Mouse (Mus musculus): Measurements from ENCODE around the gene Rhoj.
A peak's percentile ranks its signal among the peaks of the same experiment; 100 is the strongest.
"Not testable (repeated sequence)": the region's sequence is repeated elsewhere in the genome, so short reads cannot be mapped to it uniquely, and the experiment has no call there.

The Rhoj gene

DNA sequence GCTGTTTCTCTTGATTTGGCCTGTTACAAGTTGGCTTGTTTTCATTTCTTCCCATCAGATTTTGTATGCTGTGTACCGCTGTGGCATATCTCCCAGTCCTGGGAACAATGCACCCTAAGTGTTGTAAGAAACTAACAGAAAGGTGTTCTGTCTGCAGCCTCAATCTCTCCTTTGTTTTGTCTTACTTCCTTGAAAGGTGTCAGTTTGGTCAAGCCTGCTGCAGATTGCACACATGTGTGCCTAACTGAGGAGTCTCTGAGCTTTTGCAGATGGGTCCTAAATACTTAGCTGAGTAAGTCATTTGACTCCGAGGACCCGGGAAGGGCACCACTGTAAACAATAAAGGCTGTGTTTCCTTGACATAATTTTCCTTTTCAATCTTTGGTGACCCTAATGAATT, 88.5 kb downstream of the Rhoj start:
- no peak for DNase-seq

DNA sequence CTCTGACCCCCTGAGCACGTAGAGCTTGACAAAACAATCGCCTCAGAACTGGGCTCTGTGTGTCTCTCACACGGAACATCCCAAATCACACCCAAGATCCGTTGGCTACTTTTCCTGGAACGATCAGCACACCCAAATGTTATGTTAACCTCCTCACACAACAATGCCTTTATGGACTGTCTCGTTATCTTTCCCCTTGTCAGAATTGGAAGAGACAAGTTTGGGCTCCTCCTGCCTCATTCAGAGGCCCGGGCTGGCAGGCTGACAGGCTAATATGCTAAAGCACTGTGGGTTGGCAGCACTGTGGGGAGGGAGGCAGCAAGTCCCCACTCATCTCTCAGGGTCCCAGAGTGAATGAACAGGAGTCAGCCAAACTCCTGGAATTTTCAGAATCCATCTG, 89.0 kb downstream of the Rhoj start:
- peak in 1 of 2 experiments; percentile 35 for DNase-seq

DNA sequence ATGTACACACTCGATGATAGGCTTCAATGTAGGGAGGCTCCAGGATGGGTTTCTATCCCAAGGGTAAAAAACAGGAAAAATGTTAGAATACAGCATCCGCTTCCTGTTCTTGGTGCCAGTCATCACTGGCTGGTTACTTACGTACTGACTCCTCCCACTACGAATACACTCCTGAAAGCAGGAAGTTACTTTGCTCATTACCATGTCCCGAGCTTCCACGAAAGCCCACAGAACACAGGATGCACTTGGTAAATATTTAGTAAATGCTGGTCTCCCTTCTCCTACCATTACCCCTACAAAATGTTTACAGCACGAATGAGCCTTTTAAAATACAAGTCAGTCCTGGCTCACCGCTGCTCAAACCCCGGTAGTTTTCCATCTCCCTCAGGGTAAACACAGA, 104.8 kb downstream of the Rhoj start:
- no peak for DNase-seq

DNA sequence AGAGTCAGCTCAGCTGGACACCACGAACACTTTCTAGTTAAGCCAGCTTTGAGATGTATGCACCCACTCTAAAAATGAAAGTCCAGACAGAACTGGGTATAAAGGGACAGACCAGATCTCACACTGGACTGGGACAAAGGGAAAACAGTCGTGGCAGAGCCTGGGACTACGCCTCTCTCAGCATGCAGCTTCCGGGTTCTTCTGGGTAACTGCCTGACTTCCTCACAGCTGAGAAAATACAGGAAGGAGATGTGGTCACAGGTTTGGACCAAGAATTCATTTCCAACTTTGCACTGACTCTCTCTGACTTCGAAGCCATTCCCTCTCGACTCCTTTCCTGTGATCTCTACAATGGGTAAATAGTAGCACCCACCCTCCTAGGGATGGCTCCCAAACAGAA, 106.9 kb downstream of the Rhoj start:
- DNase-seq: no peak

DNA sequence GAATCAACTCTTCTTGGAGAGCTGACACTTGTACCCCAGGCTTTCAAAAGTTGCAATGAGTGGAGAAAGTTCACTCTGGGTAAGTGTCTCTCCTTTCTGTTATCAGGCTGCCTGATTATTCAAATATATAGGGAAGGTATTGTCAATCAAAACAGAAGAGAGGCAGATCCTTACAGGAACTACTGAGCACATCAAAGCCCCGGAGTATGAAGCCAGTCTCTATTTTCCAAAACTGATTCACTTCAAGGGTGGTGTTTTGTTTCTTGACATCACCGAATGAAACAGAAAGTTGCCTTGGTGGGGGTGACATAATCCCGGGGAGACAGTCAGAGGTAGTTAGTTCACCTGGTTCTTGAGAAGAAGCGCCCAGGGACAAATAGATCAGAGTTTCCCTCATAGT, 108.6 kb downstream of the Rhoj start, which contains the start of gene Gphb5:
Gene Gphb5 (minus strand): TSS at position 101 of the 400 bp plus-strand sequence.
- DNase-seq: no peak

DNA sequence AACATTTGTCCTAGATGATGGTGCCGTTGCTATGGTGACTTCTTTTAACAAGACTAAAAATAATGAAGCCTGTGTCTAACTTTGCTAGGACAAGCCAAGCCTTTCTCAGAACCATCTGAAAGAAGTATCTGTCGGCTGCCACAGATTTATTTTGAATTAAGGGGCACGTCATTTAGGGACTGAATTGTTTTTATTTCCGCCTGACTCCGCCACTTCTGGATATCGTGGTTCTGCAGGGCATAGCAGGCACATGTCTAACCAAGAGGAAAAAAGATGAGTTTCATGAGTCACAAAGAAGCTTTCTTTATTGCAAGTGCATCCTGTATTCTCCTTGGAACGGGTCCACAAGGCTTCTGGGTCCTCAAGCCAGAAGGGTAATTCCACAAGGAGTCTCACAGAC, 116.2 kb downstream of the Rhoj start:
- peak; percentile 17 to 18 for DNase-seq

DNA sequence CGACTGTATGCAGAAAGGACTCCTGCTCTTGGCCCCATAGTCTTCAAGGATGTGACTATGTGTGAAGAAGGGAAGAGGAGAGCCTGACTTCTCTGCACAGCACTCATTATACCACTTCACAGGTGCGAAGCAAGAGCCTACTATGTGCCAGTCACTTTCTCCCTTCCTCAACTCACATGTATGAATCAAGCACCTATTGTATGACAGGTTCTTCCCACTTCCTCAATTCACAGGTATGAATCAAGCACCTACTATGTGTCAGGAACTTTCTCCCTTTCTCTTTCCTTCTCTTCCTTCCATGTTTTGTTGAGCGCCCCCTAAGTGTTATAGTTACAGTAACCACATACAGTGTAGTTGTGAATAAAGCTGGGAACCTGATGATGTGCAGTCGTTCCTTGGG, 116.7 kb downstream of the Rhoj start:
- DNase-seq: no peak

DNA sequence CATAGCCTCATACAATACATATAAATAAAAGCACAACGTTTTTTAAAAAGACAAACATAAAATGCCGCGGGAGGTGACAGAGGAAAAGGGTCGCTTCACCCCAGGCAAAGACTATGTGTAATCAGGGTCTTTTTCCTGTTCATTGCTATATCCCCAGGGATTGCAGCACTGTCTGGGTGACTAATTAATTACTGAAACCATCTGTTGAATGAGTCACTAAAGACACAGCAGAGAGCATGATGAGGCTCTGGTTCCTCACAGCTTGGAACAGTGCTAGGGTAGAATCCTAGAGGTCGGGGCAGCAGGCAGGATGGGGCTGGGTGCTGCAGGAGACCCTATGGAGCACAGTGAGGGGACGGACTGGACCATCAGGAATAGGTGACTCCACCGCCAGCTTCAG, 117.8 kb downstream of the Rhoj start:
- DNase-seq: no peak

DNA sequence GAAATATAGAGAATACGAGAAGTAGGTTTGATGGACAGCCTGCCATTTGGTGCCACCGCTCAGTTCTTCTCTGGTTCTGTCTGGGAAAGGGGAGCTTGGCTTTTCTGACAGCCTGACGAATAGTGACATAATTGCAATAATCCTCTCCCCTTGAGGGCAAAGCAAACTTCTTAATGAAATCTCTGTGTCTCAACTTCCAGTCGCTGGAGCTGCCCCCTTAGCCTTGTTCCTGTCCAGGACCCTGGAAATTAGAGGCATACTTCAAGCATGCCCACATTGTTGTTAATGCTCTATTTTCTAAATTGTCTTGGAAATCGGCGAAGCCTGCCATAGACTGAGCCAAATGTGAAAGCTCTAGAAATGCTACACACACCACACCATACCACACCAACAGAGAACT, 120.6 kb downstream of the Rhoj start:
- no peak for DNase-seq

DNA sequence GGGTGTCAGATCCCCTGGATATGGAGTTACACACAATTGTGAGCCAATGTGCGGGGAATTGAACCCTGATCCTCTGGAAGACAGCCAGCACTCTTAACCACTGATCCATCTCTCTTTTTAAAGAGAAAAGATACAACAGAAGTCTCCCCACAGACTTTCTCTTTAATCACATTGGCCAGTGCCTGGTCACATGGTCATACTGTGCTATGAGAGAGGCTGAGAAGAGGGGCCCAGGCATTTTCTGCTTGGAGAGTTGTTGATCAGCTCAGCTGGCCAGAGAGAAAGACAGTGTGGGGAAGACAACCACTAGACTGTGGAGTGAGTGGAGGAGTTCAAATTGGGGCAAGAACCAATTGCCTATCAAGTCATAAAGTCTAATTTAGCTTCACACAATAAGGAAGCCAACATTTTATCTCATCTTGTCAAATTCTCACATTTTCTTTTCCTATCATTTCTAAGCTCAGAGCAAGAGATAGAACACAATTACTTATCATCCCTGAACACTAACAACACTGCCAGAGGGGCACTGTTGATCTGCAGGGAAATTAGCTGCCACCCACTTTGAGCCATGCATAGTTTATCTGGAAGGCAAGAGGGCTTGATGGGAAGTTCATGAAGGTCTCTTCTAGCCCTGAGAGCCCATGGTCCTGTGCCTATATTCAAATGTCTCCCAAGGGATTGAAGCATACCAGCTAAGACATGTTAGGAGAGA, 121.7 kb downstream of the Rhoj start:
- no peak for DNase-seq

DNA sequence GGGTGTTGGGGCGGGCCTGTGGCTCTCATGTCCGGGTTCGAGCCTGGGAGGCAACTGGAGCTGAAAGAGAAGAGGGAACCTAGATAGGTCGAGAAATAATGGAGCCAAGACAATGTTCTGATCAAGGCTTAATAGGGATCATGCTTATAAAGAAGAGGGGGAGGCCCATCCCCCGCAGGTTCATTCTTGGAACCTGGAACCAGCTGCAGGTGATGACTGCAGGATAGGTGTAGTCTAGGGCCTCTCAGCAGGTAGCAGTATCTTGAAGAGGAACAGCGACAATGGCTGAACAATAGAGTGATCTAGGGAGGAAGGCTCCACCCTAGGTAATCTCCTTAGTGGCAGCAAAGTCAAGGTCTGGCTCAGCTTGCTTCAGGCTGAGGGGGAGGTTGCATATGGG, 124.3 kb downstream of the Rhoj start:
- DNase-seq: not testable (repeated sequence)

DNA sequence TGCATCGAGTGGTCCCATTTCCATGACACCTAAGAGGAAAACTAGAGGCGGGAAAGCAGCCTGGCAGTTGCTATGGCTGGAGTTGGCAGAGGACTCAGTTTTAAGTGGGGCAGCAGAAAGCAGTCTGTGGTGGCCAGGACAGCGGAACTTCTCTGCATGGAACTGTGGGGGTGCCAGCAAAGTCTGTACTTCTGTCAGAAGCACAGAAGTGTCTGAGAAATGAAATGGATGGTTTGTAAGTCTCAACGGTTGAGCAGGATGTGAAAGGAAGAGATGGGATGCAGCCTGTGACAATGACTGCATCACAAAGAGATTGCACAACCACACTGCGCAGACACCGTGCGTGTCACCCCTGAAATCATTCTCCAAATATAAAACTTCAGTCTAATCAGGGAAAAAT, 138.1 kb downstream of the Rhoj start:
- DNase-seq: peak in 1 of 2 experiments; percentile 20

DNA sequence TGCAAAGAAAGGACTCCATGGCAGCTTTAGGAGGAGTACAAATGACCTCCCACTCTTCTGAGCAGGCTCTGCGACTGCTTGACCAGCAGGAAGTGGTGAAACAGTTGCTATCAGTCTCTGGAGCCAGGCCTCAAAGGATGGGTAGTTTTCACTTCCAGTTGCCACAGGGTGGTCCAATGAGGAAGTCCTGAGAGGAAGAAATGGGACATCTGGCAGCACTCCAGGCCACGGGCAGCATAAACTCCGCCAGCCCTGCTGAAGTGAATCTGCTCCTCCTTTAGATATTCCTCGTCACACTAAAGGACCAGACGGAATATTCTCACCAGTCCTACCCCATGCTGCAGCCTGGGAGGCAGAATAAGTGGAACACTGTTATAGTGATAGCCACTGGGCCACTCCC, 140.8 kb downstream of the Rhoj start:
- peak; percentile 43 to 53 for DNase-seq

DNA sequence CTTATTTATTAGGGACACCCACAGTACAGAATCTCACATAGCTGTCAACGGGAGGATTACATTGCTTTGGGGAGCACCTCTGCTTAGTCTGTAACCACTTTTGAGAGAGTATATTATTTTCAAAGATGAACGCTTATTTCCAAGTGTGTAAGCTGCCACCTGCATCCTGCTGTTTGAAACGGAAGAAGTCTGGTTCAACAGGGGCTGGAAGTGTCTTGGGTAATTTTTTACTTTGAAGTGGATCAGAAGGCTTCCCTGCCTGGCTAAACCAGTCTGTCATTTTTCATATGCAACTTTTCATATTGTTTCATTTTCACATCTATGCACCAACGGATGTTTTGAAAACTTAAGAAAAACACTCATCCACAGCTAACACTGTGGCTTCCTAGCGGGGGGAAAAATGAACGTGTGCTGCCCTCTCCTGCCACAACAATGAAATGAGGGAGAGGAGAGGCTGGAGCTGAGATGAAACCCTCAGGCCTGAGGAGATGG, 141.4 kb downstream of the Rhoj start:
- peak; percentile 15 to 21 for DNase-seq

DNA sequence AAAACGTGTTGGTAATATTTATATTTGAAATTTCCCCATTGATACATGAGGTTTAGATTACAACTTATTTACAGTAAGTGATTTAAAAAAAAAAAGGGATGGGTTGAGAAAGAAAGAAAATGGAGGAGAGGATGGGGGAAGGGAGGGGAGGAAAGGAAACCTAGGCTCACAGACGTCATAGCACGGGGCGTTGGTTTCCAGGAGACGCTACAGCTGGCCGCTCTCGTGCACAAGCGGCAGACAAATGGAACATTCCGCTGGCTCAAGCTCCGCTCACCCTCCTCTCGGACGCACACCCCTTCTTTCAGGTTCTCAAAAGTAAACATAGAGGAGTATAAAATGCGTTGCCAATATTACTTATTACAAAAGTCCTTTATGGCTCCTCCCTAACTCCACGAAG, 141.9 kb downstream of the Rhoj start:
- no peak for DNase-seq

DNA sequence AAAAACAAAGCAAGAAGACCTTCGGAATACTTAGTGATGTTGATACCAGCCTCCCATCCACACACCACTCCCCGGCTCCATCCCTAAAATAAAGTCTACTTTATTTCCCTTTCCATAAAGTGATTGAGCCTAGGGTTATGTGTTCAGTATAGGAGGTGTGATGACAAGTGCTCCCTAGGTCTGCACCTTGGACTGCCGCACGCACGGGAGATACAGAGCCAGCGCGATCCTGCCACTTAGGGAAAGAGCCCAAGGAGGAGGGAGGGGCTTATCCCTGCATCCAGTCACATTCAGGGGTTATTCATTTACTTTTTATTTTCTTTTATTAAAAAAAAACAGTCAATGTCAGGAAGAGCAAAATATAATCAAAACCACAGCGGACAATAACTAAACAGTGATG, 142.5 kb downstream of the Rhoj start:
- no peak for DNase-seq
